Mouse (Mus musculus): ENCODE measurements at regions not wholly inside any gene's neighbourhood (a gene's known extent, or its start where the extent isn't known, plus 50 kb on each side); places are given as distances from the start of the nearest gene placed in this dataset.

DNA sequence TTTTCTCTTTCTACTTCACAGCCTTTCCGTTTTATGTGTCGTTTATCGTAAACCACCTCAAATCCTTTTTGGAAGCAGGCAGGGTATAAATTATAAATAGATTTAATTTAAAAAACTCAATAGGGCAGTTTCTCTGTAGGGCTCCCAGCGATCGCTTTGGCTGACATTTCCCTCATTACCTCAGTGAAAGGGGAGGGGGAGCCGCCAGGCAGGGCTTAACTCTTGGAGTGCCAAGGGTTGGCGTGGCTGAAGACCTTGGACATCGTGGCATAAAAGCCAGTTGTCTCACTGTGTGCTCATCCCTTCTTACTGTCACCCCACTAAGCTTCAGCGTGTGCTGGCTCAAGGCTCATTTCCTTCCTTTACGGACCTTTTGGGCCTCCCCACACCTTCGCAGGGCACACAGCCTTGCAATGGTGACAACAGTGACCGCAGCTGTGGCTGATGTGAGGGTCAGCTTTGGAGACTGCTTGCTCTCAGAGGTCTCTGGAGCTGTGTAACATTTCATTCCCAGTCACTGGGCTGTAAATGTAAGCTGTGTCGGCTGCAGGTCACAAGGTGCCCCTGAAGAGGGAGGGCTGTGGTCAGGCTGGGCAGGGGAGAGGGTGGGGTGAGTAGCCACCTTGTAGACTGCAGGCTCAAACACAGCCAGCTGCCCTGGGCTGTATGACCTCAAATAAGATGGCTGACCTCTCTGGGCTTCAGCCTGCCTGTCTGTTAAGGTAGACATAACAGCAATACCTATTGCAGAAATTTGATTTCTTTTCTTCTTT lies 81.6 kb upstream of the Stx16 start:
- H3K9ac ChIP-seq, result no peak overlapping the region
- no peaks in the 10 kb centered on the region for H3K9me3 ChIP-seq (replicated peaks)

DNA sequence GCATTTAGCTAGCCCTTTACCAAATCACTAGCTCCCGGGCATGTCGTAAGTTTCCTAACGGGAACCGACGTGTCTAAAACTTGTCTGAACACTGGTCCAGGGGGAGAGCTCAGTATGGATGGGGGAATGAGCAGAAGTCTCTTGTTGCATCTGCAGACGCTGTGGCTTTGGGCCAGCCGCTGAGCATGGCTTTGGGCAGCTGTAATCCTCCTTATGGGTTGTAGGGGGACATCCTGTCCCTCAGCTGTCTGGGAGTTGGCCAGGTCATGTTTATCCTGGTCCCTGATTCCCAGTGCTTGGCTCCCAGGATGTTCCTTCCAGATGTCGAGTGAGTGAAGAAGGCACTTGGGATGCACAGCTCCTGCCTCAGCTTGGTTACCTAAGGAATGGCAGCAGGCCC lies 71.4 kb upstream of the Stx16 start:
- no peak for ATAC-seq (ENCODE audit: insufficient read depth)
- no peaks in the 10 kb centered on the region for H3K4me1 ChIP-seq (replicated peaks)
- no peaks in the 10 kb centered on the region for H3K9me3 ChIP-seq (replicated peaks)
- no peak overlapping the region for H3K4me2 ChIP-seq
- H3K27ac ChIP-seq (replicated peaks), result no peak overlapping the region
- H3K9ac ChIP-seq, result no peak overlapping the region
- H3K4me3 ChIP-seq (replicated peaks), result no peak overlapping the region
- no peaks in the 10 kb centered on the region for H3K27me3 ChIP-seq
- no peaks in the 10 kb centered on the region for H3K36me3 ChIP-seq (replicated peaks)
- 64% methylated on average over 8 of the region's 8 CpGs for WGBS (ENCODE audit: insufficient replicate concordance)

More for the DNA sequence above, 81.6 kb upstream of the Stx16 start:
- H3K27ac ChIP-seq (replicated peaks), result no peak overlapping the region
- no peak overlapping the region for H3K4me3 ChIP-seq (replicated peaks)
- H3K36me3 ChIP-seq (replicated peaks), result no peaks in the 10 kb centered on the region
- no peak for ATAC-seq (ENCODE audit: insufficient read depth)
- 48% methylated on average over 13 of the region's 13 CpGs for WGBS (ENCODE audit: insufficient replicate concordance)
- no peaks in the 10 kb centered on the region for H3K27me3 ChIP-seq
- no peak overlapping the region for H3K4me2 ChIP-seq
- H3K4me1 ChIP-seq (replicated peaks), result no peaks in the 10 kb centered on the region; the same call in 1 of the 2 replicates

DNA sequence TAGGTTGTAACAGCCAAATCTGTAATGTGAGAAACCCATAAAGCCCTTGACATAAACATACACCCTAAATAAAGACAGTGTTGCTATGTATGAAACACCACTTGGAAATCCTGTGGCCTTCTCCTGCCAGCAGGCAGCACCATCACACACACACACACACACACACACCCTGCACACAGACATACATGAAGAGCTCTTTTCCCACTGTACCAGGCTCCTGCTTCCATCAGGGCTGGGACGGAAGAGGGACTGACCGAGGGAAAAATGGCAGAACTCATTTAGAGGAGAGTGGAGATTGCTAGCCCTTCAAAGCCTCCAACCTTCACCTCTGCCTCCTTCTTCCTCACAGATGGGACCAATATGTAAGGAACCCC lies 68.1 kb upstream of the Stx16 start:
- no peak overlapping the region for H3K4me2 ChIP-seq
- no peaks in the 10 kb centered on the region for H3K27me3 ChIP-seq
- no peak overlapping the region for H3K4me3 ChIP-seq (replicated peaks)
- no peaks in the 10 kb centered on the region for H3K4me1 ChIP-seq (replicated peaks)
- H3K36me3 ChIP-seq (replicated peaks), result no peaks in the 10 kb centered on the region
- 58% methylated on average over 2 of the region's 2 CpGs for WGBS (ENCODE audit: insufficient replicate concordance)
- no peak overlapping the region for H3K27ac ChIP-seq (replicated peaks)
- no peak overlapping the region for H3K9ac ChIP-seq
- H3K9me3 ChIP-seq (replicated peaks), result no peaks in the 10 kb centered on the region
- ATAC-seq (ENCODE audit: insufficient read depth), result no peak

DNA sequence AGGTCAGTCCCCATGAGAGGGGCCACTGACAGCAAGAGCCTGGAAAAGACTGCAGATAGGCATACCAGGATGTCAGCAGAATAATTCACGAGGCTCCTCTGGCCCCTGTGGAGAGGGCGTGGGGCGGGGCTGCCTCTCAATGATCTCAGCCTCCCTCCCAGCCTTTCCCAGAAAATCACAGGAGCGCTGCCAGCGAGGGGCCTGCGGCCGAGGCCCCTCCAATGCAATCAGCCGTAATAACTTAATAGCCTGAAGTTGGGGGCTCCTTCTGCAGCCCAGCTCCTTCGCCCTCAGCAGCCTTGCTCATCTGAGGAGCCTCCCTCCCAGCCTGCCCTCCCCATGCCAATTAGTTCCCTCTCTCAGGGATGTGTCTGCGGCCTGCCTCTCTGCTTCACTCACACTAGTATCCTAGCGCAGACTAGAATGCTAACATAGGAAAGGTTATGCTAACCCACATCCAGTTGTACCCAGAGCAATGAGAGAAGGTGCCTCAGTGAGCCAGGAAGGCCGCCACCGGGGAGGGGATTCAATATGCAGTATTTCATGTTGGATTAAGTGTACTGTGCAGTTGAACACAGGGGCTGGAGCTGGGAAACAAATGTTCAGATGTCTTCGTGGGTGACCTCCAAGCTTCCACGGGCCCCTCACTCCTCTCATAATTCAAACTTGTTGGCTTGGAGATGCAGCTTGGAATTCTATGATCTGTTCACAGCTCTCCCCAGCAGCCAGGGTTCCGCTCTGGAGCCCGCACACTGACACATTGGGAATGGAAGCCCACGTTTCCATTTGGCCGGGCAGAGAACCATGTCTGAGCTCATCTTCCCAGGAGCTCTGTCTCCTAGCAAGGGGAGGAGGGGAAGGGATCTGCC lies 67.5 kb upstream of the Stx16 start:
- Histone ChIP-seq H3K27ac (replicated peaks) (no peak overlapping the region), H3K27me3 (no peaks in the 10 kb centered on the region), H3K4me2 (no peak overlapping the region), H3K36me3 (replicated peaks) (no peaks in the 10 kb centered on the region), H3K9ac (no peak overlapping the region), H3K9me3 (replicated peaks) (no peaks in the 10 kb centered on the region), H3K4me3 (replicated peaks) (no peak overlapping the region), H3K4me1 (replicated peaks) (no peaks in the 10 kb centered on the region)
- no peak for ATAC-seq (ENCODE audit: insufficient read depth)
- 72% methylated on average over 19 of the region's 19 CpGs for WGBS (ENCODE audit: insufficient replicate concordance)

DNA sequence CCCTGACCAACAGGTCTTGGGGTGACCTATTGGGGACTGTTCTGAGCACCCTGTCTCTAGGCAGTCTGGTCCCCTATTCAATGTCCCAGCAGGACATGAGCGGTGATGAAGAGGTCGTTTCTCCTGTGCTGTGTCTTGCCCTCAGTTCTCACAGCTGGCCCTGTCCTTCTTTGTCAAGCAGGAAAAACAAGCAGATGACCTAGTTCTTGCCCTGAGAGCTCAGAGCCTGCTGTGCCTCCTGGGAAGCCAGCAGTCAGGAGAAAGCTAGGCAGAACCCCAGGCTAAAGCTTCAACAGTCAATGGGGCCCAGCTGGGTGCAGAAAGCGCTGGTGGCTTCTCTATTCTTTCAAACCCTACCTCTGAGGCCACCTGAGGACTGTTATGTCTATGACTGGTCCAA lies 66.1 kb upstream of the Stx16 start:
- no peak overlapping the region for H3K27ac ChIP-seq (replicated peaks)
- ATAC-seq (ENCODE audit: insufficient read depth), result no peak
- 53% methylated on average over 3 of the region's 3 CpGs for WGBS (ENCODE audit: insufficient replicate concordance)

DNA sequence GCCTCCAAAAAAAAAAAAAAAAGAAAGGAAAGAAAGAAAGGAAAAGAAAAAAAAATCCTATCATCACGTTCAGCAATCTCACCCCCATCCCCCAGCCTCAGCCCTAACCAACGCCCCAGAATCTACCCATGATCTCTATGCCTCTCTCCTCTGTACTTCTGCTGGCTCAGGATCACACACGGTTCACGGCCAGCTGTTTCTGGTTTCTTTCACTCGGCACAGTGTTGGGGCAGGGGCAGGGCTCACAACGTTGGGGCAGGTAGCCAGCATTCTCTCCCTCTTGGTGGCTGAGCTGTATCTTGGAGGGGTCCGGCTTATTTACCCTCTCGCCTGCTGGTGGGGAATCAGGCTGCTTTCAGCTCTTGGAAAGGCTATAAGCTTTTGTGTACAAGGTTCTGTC lies 64.7 kb upstream of the Stx16 start:
- ATAC-seq (ENCODE audit: insufficient read depth), result no peak
- no peaks in the 10 kb centered on the region for H3K27me3 ChIP-seq
- H3K27ac ChIP-seq (replicated peaks), result no peak overlapping the region
- no peaks in the 10 kb centered on the region for H3K4me1 ChIP-seq (replicated peaks)
- no peaks in the 10 kb centered on the region for H3K9me3 ChIP-seq (replicated peaks)
- H3K4me3 ChIP-seq (replicated peaks), result no peak overlapping the region
- H3K9ac ChIP-seq, result no peak overlapping the region
- no peak overlapping the region for H3K4me2 ChIP-seq
- 44% methylated on average over 8 of the region's 8 CpGs for WGBS (ENCODE audit: insufficient replicate concordance)
- no peaks in the 10 kb centered on the region for H3K36me3 ChIP-seq (replicated peaks)

More for the DNA sequence above, 66.1 kb upstream of the Stx16 start:
- Histone ChIP-seq H3K4me1 (replicated peaks) (no peaks in the 10 kb centered on the region), H3K27me3 (no peaks in the 10 kb centered on the region), H3K36me3 (replicated peaks) (no peaks in the 10 kb centered on the region), H3K4me2 (no peak overlapping the region), H3K9ac (no peak overlapping the region), H3K9me3 (replicated peaks) (no peaks in the 10 kb centered on the region), H3K4me3 (replicated peaks) (no peak overlapping the region)

DNA sequence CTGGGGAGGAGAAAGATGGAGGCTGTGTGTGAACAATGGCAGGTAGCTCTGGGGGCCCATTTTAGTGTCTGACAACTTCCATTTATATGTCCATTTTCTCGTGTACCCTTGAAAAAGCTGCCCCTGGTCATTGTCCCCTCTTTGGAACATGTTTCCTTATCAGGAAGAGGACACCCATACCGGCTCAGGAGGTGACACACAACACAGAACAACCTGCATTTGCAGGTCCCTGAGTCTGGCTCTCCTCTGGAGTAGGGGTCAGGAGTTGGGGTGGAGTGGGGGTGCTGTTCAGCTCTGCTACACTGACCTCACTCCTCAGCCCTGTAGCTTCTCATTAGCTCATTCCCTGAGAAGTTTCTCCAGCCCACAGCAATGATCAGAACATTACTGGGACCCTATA lies 61.7 kb upstream of the Stx16 start:
- no peaks in the 10 kb centered on the region for H3K27me3 ChIP-seq
- no peak overlapping the region for H3K9ac ChIP-seq
- 44% methylated on average over 2 of the region's 2 CpGs for WGBS (ENCODE audit: insufficient replicate concordance)
- H3K4me1 ChIP-seq (replicated peaks), result peaks cover 4% of the 10 kb centered on the region
- no peak overlapping the region for H3K4me3 ChIP-seq (replicated peaks)
- H3K27ac ChIP-seq (replicated peaks), result no peak overlapping the region
- no peak for ATAC-seq (ENCODE audit: insufficient read depth)
- H3K9me3 ChIP-seq (replicated peaks), result no peaks in the 10 kb centered on the region
- no peaks in the 10 kb centered on the region for H3K36me3 ChIP-seq (replicated peaks)
- no peak overlapping the region for H3K4me2 ChIP-seq

DNA sequence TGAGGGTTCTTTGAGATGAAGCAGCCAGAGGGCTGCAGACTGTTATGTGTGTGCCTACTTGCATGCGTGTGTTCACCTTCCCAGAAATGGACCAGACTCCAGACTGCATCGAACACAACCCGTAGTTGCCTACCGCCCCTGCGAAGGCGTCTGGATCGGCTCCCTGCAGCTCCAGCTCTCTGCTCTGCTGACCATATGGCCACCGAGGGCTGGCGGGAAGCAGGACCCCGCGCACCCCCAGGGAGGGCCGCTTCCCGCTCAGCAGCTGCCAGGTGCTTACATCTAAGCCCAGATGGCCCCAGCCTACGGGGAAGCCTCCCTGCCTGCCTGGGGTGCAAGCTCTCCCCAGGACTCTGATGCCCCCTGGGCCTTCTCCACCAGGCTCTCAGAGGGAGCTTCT lies 60.8 kb upstream of the Stx16 start:
- H3K36me3 ChIP-seq (replicated peaks), result no peaks in the 10 kb centered on the region
- no peak for ATAC-seq (ENCODE audit: insufficient read depth)
- no peaks in the 10 kb centered on the region for H3K27me3 ChIP-seq
- H3K9ac ChIP-seq, result no peak overlapping the region
- no peak overlapping the region for H3K27ac ChIP-seq (replicated peaks)
- no peaks in the 10 kb centered on the region for H3K9me3 ChIP-seq (replicated peaks)
- WGBS (ENCODE audit: insufficient replicate concordance), result 68% methylated on average over 14 of the region's 14 CpGs
- peaks cover 4% of the 10 kb centered on the region for H3K4me1 ChIP-seq (replicated peaks)
- H3K4me2 ChIP-seq, result no peak overlapping the region
- H3K4me3 ChIP-seq (replicated peaks), result no peak overlapping the region

DNA sequence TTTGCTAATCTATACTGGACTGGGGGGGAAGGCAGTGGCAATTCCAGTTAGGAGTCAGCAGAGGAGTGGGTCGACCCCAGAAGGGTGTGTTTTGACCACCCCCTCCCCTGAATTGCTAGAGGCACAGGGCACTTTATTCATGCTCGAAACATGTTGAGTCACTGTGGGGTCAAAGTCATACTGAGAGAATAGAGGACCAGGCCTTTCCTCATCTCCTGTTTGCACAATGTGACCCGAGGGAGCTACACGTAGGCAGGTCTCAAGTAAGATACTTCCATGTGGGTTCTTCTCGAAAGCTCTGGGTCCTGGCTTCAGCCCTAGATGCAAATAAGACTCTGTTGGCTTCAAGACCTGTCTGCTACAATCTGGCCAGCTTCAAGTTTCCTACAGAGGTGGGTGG lies 60.0 kb upstream of the Stx16 start:
- WGBS (ENCODE audit: insufficient replicate concordance), result 47% methylated on average over 5 of the region's 5 CpGs
- Histone ChIP-seq H3K27me3 (no peaks in the 10 kb centered on the region), H3K4me3 (replicated peaks) (no peak overlapping the region), H3K4me2 (no peak overlapping the region), H3K4me1 (replicated peaks) (peaks cover 8% of the 10 kb centered on the region), H3K36me3 (replicated peaks) (no peaks in the 10 kb centered on the region), H3K9ac (no peak overlapping the region), H3K9me3 (replicated peaks) (no peaks in the 10 kb centered on the region), H3K27ac (replicated peaks) (no peak overlapping the region)
- no peak for ATAC-seq (ENCODE audit: insufficient read depth)

DNA sequence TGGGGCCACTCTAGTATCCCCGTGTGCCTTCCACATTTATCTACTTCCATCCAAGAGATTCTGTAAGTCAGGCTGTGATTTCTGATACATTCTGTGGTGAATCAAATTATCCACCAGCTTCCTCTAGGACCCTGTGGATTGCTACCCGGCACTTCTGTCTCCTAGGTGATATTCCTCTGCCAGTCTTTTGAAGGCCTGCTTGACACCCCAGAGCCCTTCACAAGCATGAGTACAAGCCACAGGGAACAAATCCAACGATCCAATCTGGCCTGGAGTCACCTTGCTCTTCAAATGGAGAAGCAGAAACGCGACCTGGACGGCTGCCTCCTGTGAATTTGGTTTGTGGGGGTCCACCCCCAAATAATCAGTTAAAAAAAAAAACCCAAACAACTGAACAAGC lies 59.1 kb upstream of the Stx16 start:
- H3K4me3 ChIP-seq (replicated peaks), result no peak overlapping the region
- no peak for ATAC-seq (ENCODE audit: insufficient read depth)
- no peaks in the 10 kb centered on the region for H3K9me3 ChIP-seq (replicated peaks)
- 56% methylated on average over 6 of the region's 6 CpGs for WGBS (ENCODE audit: insufficient replicate concordance)
- peaks cover 12% of the 10 kb centered on the region for H3K4me1 ChIP-seq (replicated peaks)
- H3K27me3 ChIP-seq, result no peaks in the 10 kb centered on the region
- H3K4me2 ChIP-seq, result no peak overlapping the region
- H3K36me3 ChIP-seq (replicated peaks), result no peaks in the 10 kb centered on the region
- no peak overlapping the region for H3K27ac ChIP-seq (replicated peaks)
- H3K9ac ChIP-seq, result no peak overlapping the region

DNA sequence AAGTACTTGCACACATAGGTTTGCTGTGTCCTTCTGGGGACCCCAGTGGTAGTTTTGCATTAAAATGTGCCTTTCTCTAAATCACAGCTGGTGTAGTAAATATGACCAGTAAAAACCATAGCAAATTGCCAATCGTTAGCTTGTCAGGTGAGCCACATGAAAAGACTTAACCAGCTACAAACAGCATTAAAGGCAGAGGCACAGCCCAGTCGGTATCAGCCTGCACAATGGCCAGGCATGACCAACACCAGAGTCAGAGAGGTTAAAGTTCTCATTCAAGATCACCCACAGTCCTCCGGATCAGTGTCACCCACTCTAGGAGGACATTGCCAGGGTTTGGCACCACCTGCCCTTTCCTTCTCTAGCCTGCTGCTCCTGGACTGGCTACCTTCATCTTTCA lies 58.5 kb upstream of the Stx16 start:
- WGBS (ENCODE audit: insufficient replicate concordance), result 30% methylated on average over 3 of the region's 3 CpGs
- H3K27ac ChIP-seq (replicated peaks), result no peak overlapping the region
- ATAC-seq (ENCODE audit: insufficient read depth), result no peak

More for the DNA sequence above, 58.5 kb upstream of the Stx16 start:
- H3K27me3 ChIP-seq, result no peaks in the 10 kb centered on the region
- no peak overlapping the region for H3K4me2 ChIP-seq
- H3K4me3 ChIP-seq (replicated peaks), result no peak overlapping the region
- H3K9ac ChIP-seq, result no peak overlapping the region
- no peaks in the 10 kb centered on the region for H3K36me3 ChIP-seq (replicated peaks)
- H3K4me1 ChIP-seq (replicated peaks), result peaks cover 12% of the 10 kb centered on the region
- no peaks in the 10 kb centered on the region for H3K9me3 ChIP-seq (replicated peaks)

Data from liver, embryonic 15.5 days (tissue).